Mouse (Mus musculus): ENCODE measurements at regions not wholly inside any gene's neighbourhood (a gene's known extent, or its start where the extent isn't known, plus 50 kb on each side); places are given as distances from the start of the nearest gene placed in this dataset.

- DNase-seq: no peak
Measured at GRCm38 (mm10) chr9:113295850-113296467, 412.1 kb downstream of the Pdcd6ip start.

DNA sequence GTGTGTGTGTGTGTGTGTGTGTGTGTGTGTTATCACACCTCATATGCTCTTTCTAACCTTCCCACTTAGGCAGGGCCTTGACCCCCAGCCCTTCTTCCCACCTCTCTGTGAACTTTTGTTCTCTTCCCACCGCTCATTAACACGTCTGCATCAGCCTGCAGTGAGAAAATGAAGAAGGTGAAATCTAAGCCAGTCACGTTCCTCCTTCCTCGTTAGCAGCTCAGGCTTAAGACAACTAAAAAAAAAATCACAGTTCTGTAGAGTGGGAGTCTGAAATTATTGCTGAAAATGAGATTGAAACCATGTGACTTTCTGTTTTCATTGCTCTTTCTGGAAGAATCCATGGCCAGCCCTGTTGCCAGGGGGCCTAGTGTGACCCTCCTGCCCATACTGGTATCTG is 420.7 kb downstream of the Pdcd6ip start:
- DNase-seq: no peak

DNA sequence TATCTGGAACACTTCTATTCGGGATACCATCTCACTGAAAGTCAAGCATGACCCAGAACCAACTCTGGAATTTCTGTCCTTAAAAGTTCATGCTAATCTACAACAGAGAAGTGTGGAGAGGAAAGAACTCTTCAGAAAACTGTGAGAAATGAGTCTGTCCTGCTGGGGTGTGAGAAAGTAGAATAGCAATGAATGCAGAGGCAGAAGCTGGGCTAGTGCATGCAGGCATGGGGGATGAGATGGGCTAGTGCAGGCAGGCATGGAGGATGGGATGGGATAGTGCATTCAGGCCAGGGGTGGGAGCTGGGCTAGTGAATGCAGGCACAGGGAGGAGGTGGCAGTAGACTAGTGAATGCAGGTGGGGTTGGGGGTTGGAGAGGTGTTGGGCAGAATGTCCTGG is 424.8 kb downstream of the Pdcd6ip start:
- DNase-seq: no peak

DNA sequence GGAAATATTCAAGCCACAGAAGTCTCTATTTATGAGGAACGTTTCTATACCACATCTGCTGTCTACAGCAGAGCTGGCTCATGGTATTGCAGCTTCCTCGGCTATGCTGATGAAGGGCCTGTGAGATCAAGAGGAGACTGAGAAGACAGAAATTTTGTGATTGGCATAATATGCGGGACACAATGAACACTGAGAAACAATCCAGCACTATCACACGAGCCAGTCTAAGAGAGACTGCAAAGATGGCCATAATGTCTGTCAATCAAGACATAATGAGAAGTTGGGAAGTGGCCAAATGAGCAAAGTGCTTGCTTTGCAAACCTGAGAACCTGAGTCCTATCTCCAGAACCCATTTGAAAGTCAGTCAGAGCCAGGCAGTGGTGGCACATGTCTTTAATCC is 437.5 kb downstream of the Pdcd6ip start:
- DNase-seq: no peak

GRCm38 (mm10) chr9:113267696-113268095 is 440.4 kb downstream of the Pdcd6ip start:
- no peak for DNase-seq

DNA sequence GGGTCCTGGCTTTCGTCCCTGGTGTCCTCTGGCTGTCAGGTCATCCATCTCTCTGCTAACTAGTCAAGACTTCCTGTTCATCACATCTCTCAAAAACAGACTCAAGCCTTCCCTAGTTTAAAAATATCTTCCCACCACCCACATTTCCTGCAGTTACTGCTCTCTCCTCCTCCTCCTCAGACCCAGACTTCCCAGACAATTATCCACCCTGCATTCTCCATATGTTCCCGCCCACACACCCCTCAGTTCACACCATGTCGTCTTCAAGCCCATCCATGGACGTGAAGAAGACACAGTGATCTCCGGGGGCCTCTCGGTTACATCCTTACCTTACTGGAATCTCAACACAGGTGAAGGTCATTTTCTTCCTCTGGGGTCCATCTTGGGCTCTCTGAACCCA is 444.4 kb downstream of the Pdcd6ip start:
- peak; percentile 64 for DNase-seq

GRCm38 (mm10) chr9:113260296-113260695 is 447.8 kb downstream of the Pdcd6ip start:
- DNase-seq: no peak

GRCm38 (mm10) chr9:113258556-113258955 is 449.5 kb downstream of the Pdcd6ip start:
- DNase-seq: no peak

GRCm38 (mm10) chr9:113248703-113249274 is 459.3 kb downstream of the Pdcd6ip start:
- peak; percentile 67 for DNase-seq

- no peak for DNase-seq
Measured at GRCm38 (mm10) chr9:113247950-113248349, 460.1 kb downstream of the Pdcd6ip start.

DNA sequence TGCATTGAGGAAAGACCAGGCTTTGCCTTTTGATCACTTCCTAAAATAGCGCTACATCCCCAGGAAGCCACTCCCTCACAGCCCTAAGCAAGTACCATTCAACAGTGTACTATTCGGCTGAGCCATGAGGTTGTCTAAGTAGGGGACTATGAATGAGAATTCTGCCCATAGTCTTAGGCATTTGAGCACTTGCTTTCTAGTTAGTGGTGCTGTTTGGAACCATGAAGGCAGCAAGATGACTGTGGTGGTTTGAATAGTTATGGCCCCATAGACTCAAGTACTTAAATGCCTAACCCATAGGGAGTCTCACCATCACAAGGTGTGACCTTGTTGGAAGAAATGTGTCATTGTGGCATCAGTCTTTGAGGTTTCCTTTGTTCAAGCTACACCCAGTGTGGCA is 464.2 kb downstream of the Pdcd6ip start:
- no peak for DNase-seq

GRCm38 (mm10) chr9:113233370-113233769 is 474.7 kb downstream of the Pdcd6ip start:
- DNase-seq: no peak

GRCm38 (mm10) chr9:113229391-113229790 is 478.7 kb downstream of the Pdcd6ip start:
- no peak for DNase-seq

DNA sequence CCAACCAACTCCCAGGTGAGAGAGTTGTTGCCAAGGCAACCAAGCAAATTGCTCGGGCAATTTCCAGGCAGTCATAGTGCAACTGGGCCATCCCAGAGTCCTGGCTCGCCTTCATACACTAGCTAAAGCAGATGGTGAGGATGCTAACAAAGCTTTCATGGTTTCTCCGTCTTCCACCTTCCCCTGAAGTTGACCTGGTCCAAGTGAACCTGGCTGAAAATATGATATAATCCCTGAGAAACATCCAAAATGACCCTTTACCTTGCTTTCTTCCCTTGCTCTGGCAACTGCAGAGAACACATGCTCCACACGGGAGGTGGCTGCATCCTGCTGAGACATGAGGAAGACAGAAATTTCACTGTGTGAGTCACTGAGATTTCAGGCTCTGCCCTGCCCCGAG is 494.1 kb downstream of the Pdcd6ip start:
- no peak for DNase-seq

DNA sequence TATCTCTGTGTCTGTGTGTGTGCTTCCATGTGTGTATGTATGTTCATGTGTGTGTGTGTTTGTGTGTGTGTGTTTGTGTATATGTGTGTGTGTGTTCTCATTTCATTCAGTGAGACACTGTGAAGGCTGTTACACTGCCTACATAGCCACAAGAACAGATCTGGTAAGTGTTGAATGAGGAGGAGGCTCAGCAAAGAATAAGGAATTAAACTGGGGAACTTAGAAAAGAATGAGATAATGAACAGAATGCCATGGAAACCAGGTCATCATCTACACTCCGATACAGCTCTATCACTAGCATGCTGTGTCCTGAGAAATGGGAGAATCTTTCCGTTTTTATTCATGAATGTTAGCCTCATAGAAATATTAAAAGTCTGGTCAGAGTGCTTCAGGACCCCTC is 495.7 kb downstream of the Pdcd6ip start:
- DNase-seq: no peak

DNA sequence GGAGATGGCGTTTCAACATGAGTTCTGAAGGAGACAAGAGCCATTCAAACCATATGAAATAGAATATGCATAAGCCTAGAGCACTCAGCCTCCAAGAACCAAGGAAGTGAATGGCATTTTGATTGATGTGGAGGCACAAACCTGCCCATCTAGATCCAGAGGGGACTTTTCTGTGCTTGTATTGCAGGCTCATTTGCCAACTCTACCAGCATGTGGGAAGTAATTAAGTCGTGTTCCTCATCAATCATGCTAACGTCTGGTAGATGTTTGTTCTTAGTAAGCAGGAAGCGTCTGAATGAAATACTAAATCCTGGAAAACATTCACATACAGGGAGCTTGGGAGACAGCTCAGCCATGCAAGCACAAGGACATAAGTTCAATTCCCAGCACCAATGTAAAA is 499.9 kb downstream of the Pdcd6ip start:
- peak; percentile 23 for DNase-seq

DNA sequence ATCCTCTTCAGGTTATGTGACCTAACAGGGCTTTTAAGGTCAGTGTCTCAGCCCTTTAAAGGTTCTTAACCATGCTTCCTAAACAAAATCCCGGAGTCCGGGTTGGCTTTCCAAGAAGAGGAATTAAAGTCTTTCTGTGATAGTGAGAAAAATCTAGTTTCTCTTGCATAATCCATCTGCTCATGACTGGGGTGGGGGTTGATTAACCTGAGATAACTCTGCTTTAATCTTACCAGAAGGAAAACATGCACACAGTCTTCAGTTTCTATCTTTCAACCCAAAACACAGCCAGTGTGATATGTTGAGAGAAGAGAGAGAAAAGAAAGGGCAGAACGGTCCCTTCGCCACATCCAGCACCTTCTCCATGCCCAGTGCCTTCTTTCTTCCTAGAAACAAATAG is 508.8 kb downstream of the Pdcd6ip start:
- no peak for DNase-seq

DNA sequence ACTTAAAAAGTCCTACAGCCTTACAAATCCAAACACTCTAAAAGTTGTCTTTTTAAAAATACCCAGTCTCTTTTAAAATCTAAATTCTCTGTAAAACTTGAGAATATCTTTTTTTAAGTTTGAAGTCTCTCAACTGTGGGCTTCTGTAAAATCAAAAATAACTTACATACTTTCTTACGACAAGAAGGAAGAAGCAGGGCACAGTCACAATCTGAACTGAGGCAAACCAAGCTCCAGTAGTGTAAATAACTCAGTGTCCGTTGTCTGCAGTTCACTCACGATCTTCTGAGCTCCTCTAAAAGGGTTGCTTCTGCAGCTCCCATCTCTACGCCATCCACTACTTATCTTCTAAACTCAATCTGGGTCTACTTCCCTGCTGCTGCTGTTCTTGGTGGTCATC is 512.5 kb downstream of the Pdcd6ip start:
- DNase-seq: no peak

DNA sequence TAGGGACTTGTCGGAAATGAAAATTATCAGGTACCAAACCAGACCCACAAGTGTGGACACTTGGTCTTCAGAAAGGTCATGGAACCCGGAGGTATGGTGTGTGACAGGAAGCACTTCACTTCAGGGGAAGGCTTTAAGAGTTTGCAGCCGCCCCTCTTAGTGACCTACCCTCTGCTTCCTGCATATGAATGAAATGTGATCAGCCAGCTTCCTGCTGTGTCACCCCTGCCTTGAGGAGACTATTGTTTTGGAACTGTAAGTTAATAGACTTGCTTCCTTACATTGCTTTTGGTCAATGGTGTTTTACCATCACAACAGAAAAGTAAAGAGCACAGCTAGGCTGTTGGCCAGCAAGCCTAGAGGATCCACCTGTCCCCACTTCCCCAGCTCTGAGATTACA is 515.3 kb downstream of the Pdcd6ip start:
- no peak for DNase-seq

DNA sequence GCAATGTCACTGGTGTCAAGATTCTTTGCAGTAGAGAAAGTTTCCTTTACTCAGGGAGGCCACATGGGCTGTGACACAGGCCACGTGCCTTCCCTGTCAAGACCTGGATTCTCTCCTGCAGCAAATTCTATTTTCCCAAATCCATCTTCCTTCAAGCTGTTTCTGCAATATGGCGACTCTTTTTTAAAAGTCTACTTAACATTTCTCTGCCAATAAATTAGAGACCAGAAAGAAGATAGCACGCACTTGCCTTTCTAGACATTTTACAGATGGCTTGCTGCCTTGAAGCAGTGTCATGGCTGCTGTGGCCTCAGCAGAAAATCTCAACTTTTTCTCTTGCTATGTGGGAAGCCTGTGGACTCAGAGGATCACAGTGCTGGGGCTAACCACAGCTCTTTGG is 516.9 kb downstream of the Pdcd6ip start:
- DNase-seq: peak; percentile 21

- peak; percentile 18 for DNase-seq
Measured at GRCm38 (mm10) chr9:113181182-113181581, 526.9 kb downstream of the Pdcd6ip start.

GRCm38 (mm10) chr9:113177918-113178235 is 530.2 kb downstream of the Pdcd6ip start:
- DNase-seq: no peak

GRCm38 (mm10) chr9:113177181-113177917 is 530.7 kb downstream of the Pdcd6ip start:
- peak; percentile 94 for DNase-seq

DNA sequence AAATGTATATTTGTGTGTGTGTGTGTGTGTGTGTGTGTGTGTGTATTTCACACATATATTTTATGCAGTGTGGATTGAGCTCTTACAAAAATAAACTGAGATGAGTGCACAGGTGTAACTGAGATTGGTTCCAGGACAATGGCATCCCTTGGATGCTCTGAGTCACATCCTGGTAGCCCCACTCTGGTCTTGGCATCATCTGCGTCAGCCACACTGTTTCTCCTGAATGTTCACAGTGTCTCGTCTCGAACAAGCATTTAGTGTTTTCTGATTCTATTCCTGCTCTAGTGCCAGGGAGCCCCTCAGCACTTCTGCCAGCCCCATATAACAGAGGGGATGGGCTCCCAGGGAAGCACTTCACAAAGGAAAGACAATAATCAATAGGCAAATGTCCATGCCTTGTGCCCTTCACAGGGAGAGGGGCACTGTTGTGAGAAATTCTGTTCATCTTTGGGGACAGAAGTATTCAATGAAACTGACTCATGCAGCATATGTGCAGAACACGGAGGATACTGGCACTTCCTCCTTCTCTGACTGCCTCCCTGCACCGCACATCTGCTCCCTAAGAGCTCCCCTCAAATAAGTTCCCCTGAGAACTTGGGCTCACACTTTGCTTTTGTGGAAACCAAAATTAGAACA is 536.2 kb downstream of the Pdcd6ip start:
- DNase-seq: peak; percentile 72
